In the genomic region with DNA sequence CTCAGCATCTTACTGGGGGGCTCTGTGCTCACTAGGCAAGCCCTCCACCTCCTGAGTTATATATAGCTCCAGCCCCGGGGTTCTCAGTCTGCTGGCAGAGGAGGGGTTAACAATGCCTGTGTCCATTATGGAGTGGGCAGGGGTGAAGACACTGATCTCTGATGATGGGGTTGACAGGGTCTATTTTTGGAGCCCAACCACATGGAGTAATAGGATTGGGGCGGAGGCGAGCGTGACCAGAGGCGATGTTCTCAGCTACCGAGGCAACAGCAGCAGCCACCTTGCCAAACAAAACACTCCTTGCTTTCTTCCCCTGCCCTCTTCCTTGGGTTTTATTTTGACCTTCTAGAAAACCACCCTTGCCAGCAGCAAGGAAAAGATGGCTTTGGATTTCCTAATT, we compare ENCODE assay signal across 17 mouse cellular contexts.
DNase-seq lines count a peak whose midpoint lies in the region; ATAC-seq lines count a peak whose summit lies in the region.
"Had no signal": no experiment of that assay in that cellular context is flagged by ENCODE, and none has a peak within 500 bp of the region (broad histone marks: within the 10 kb centered on the region; RNA-seq: fewer than 3 reads in every experiment).

No protein-coding gene starts in this region.

- peak overlapping the region; percentile 62; the same call in 1 of the 2 replicates for H3K27ac ChIP-seq in heart, embryonic 11.5 days (ENCODE audit: low read depth, low read length)
- H3K27ac ChIP-seq: embryonic facial prominence, embryonic 15.5 days; hindbrain, embryonic 13.5 days; limb, embryonic 15.5 days; macrophage; neural tube, embryonic 15.5 days had no signal

- peak; percentile 53; the same call in 1 of the 2 replicates for ATAC-seq in heart, embryonic 11.5 days (replicated peaks; ENCODE audit: insufficient number of reproducible peaks, low FRiP score, low TSS enrichment)
- no peak for ATAC-seq in erythroblast, adult 5-6 weeks (replicated peaks; ENCODE audit: low FRiP score, poor library complexity, severe bottlenecking)
- ATAC-seq: forebrain, embryonic 14.5 days; intestine, postnatal 0 days had no signal

- H3K4me2 ChIP-seq in heart, embryonic 11.5 days, result no peak overlapping the region
- H3K4me2 ChIP-seq: embryonic facial prominence, embryonic 15.5 days; hindbrain, embryonic 13.5 days; limb, embryonic 15.5 days; neural tube, embryonic 15.5 days had no signal

- H3K4me1 ChIP-seq in heart, embryonic 11.5 days (ENCODE audit: control insufficient read depth, insufficient read depth, low read length), result peaks cover 31% of the 10 kb centered on the region

- no peak for DNase-seq in heart, postnatal 25 days (ENCODE audit: low spot score)
- peak; percentile 28 for DNase-seq in 3134 (ENCODE audit: extremely low read depth, insufficient read length, low spot score)
- DNase-seq in adipocyte (ENCODE audit: low spot score), result peak; percentile 75
- DNase-seq in heart, postnatal 10 days, result peak; percentile 53 to 59
- DNase-seq in left cerebral cortex, adult 18-20 months (ENCODE audit: low spot score in 2 of 2), result no peak
- DNase-seq in lung, adult 18-20 months, result no peak
- DNase-seq: adrenal gland, postnatal 25 days; lung, adult 2 months had no signal

- H3K9ac ChIP-seq in heart, embryonic 11.5 days (ENCODE audit: low read depth, low read length), result no peak overlapping the region
- H3K9ac ChIP-seq: embryonic facial prominence, embryonic 15.5 days; hindbrain, embryonic 13.5 days; limb, embryonic 15.5 days; neural tube, embryonic 15.5 days had no signal

- H3K27me3 ChIP-seq in heart, embryonic 11.5 days (ENCODE audit: control insufficient read depth, insufficient read depth, low read length), result no peaks in the 10 kb centered on the region; the same call in 1 of the 2 replicates

- intact Hi-C loops in heart, postnatal 25 days (cut with DNase I), result no loop called here
- intact Hi-C loops in heart, postnatal 10 days (cut with DNase I), result no loop called here

- H3K4me3 ChIP-seq in heart, embryonic 11.5 days (ENCODE audit: low read depth, low read length), result no peak overlapping the region
- H3K4me3 ChIP-seq: embryonic facial prominence, embryonic 15.5 days; hindbrain, embryonic 13.5 days; limb, embryonic 15.5 days; neural tube, embryonic 15.5 days had no signal

- 27% methylated on average over 6 of the region's 6 CpGs for WGBS in heart, embryonic 11.5 days (ENCODE audit: insufficient replicate concordance)

- H3K9me3 ChIP-seq in heart, embryonic 11.5 days (replicated peaks; ENCODE audit: control insufficient read depth, low read length), result no peaks in the 10 kb centered on the region
- H3K9me3 ChIP-seq: embryonic facial prominence, embryonic 15.5 days; hindbrain, embryonic 13.5 days; limb, embryonic 15.5 days; neural tube, embryonic 15.5 days had no signal

- no peaks in the 10 kb centered on the region for H3K36me3 ChIP-seq in heart, embryonic 11.5 days (ENCODE audit: control insufficient read depth, insufficient read depth, low read length)
- H3K36me3 ChIP-seq: embryonic facial prominence, embryonic 15.5 days; hindbrain, embryonic 13.5 days; limb, embryonic 15.5 days; neural tube, embryonic 15.5 days had no signal

Comparison
In these comparisons a context has a peak if more than half of its experiments do, and no peak if none do; other contexts are left out.
1. DNase-seq: peak in 3134 (single experiment), adipocyte (single experiment) and heart, postnatal 10 days (2 of 2); none in heart, postnatal 25 days (single experiment), left cerebral cortex, adult 18-20 months (0 of 2) and lung, adult 18-20 months (0 of 2).